Mouse (Mus musculus) heart, postnatal 0 days (tissue): ENCODE measurements at regions not wholly inside any gene's neighbourhood (a gene's known extent, or its start where the extent isn't known, plus 50 kb on each side); places are given as distances from the start of the nearest gene placed in this dataset.
A peak's percentile ranks its signal among the peaks of the same experiment; 100 is the strongest.

ENCODE experiments used
- ATAC-seq: fragments of 200-750 bp; cut with Nextera tagmentation; 2 replicates; pipeline ENCODE4 v1.8.0; 2017; ENCODE audit warnings: low read depth, moderate number of reproducible peaks, moderate library complexity; ENCODE audit not compliant: insufficient read depth
- DNase-seq: peaks from one replicate; pipeline ENCODE4 v3.0.0-alpha.2; 2016; ENCODE audit warnings: low spot score
- H3K27ac ChIP-seq: fragments of 300-500 bp; sonication (generic); 2 replicates; pipeline ENCODE4 v1.5.1; 2014; ENCODE audit warnings: low read depth, mild to moderate bottlenecking
- H3K27me3 ChIP-seq: fragments of 300-500 bp; sonication (generic); 2 replicates; pipeline ENCODE4 v1.6.1; 2014; ENCODE audit warnings: low read length, mixed read lengths; ENCODE audit not compliant: control insufficient read depth, insufficient read depth
- H3K36me3 ChIP-seq: fragments of 300-500 bp; sonication (generic); replicated peaks from 2 replicates; pipeline ENCODE4 v1.6.1; 2014; ENCODE audit warnings: low read length, mixed read lengths; ENCODE audit not compliant: control insufficient read depth, insufficient read depth
- H3K4me1 ChIP-seq: fragments of 300-500 bp; sonication (generic); 2 replicates; pipeline ENCODE4 v1.6.1; 2014; ENCODE audit warnings: antibody characterized with exemption; ENCODE audit not compliant: control insufficient read depth, insufficient read depth
- H3K4me2 ChIP-seq: fragments of 300-500 bp; sonication (generic); 2 replicates; pipeline ENCODE4 v1.6.1; 2014; ENCODE audit warnings: low read depth, mild to moderate bottlenecking, low read length, moderate library complexity
- H3K4me3 ChIP-seq: fragments of 300-500 bp; sonication (generic); 2 replicates; pipeline ENCODE4 v1.5.1; 2014; ENCODE audit warnings: low read depth, low read length
- H3K9ac ChIP-seq: fragments of 300-500 bp; sonication (generic); replicated peaks from 2 replicates; pipeline ENCODE4 v1.6.1; 2014; ENCODE audit warnings: low read depth, low read length, mixed read lengths
- H3K9me3 ChIP-seq: fragments of 300-500 bp; sonication (generic); replicated peaks from 2 replicates; pipeline ENCODE4 v1.6.1; 2016; ENCODE audit warnings: low read length; ENCODE audit not compliant: control insufficient read depth
- CTCF ChIP-seq: IDR thresholded peaks from 2 replicates; pipeline ENCODE4 v1.5.1; 2016; ENCODE audit warnings: antibody characterized with exemption, control low read depth, low read depth
- EP300 ChIP-seq: IDR thresholded peaks from 2 replicates; pipeline ENCODE4 v1.6.1; 2016; ENCODE audit warnings: antibody characterized with exemption, low read depth
- WGBS: fragments of 180-500 bp; shearing (Covaris S2); extraction: QIAGEN DNeasy Blood & Tissue Kit; methylation state at CpG from one replicate; pipeline ENCODE4 v1.1.7; 2014; 5-methylcytosine and 5-hydroxymethylcytosine counted together

DNA sequence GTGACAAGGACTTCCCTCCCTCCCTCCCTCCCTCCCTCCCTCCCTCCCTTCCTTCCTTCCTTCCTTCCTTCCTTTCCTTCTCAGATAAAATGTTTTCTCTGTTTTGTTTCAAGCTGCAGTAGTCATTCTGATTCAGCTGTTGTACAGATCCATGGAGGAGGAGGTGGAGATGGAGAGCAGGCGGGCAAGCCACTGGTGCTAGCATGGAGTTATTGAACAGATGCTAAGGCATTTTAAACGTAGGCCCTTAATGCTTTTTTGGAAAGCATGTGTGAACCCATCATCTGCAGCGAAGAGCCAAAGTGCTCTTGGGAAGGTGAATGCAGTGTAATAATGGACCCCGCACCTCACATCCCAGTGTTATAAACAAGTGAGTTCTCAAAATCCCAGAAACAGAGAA is 164.1 kb upstream of the Palmd start:
- no peak overlapping the region for H3K4me2 ChIP-seq
- no peaks in the 10 kb centered on the region for H3K27me3 ChIP-seq
- 79% methylated on average over 4 of the region's 4 CpGs for WGBS
- no peaks in the 10 kb centered on the region for H3K9me3 ChIP-seq
- no peak for TF ChIP-seq EP300
- no peak for TF ChIP-seq CTCF
- no peak for ATAC-seq
- no peak overlapping the region for H3K4me3 ChIP-seq
- H3K27ac ChIP-seq = no peak overlapping the region
- no peak for DNase-seq
- H3K4me1 ChIP-seq = no peaks in the 10 kb centered on the region
- H3K36me3 ChIP-seq = no peaks in the 10 kb centered on the region
- H3K9ac ChIP-seq = no peak overlapping the region

- no peak for ATAC-seq
- 91% methylated on average over 3 of the region's 3 CpGs for WGBS
- H3K36me3 ChIP-seq = no peaks in the 10 kb centered on the region
- H3K9me3 ChIP-seq = no peaks in the 10 kb centered on the region
- H3K4me3 ChIP-seq = no peak overlapping the region
- no peak overlapping the region for H3K9ac ChIP-seq
- TF ChIP-seq EP300 = no peak
- no peak for TF ChIP-seq CTCF
- H3K27me3 ChIP-seq = no peaks in the 10 kb centered on the region
- no peak for DNase-seq
- H3K4me2 ChIP-seq = no peak overlapping the region
- no peak overlapping the region for H3K27ac ChIP-seq
- no peaks in the 10 kb centered on the region for H3K4me1 ChIP-seq
These were observed 153.4 kb upstream of the Palmd start for GRCm38 (mm10) chr3:117122211-117122610.

- WGBS = 51% methylated on average over 13 of the region's 13 CpGs
- H3K27me3 ChIP-seq = no peaks in the 10 kb centered on the region
- H3K36me3 ChIP-seq = no peaks in the 10 kb centered on the region
- H3K4me3 ChIP-seq = no peak overlapping the region
- no peak for ATAC-seq
- TF ChIP-seq EP300 (no peak), CTCF (peak; percentile 79)
- H3K4me2 ChIP-seq = no peak overlapping the region
- H3K27ac ChIP-seq = no peak overlapping the region
- no peak overlapping the region for H3K9ac ChIP-seq
- H3K4me1 ChIP-seq = no peaks in the 10 kb centered on the region
- peak; percentile 50 for DNase-seq
- H3K9me3 ChIP-seq = no peaks in the 10 kb centered on the region
These were observed 151.6 kb upstream of the Palmd start for GRCm38 (mm10) chr3:117120086-117121055.

DNA sequence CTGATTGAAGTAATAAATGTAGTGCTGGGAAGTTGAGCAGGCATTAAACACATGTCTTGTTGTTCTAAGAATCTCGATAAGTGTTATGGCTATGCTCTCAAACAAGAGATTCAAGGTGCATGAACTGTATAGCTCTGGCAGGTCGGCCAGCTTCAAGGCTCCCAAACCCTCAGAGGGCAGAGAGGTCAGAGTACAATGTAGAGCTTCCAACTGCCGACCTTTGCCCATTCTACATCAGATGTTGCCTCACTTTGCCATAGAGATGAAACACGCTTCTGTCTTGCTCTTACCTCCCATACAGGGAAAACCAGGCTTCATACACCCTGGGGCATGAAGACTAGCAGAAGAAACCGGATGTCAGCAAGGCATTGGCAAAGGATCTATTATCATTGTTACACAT is 150.8 kb upstream of the Palmd start:
- no peak for DNase-seq
- H3K9ac ChIP-seq = no peak overlapping the region
- WGBS = 76% methylated on average over 5 of the region's 5 CpGs
- TF ChIP-seq EP300 = no peak
- no peak for TF ChIP-seq CTCF
- H3K4me1 ChIP-seq = no peaks in the 10 kb centered on the region
- no peak overlapping the region for H3K4me2 ChIP-seq
- H3K27ac ChIP-seq = no peak overlapping the region
- no peaks in the 10 kb centered on the region for H3K9me3 ChIP-seq
- H3K4me3 ChIP-seq = no peak overlapping the region
- no peaks in the 10 kb centered on the region for H3K36me3 ChIP-seq
- ATAC-seq = no peak
- H3K27me3 ChIP-seq = no peaks in the 10 kb centered on the region

DNA sequence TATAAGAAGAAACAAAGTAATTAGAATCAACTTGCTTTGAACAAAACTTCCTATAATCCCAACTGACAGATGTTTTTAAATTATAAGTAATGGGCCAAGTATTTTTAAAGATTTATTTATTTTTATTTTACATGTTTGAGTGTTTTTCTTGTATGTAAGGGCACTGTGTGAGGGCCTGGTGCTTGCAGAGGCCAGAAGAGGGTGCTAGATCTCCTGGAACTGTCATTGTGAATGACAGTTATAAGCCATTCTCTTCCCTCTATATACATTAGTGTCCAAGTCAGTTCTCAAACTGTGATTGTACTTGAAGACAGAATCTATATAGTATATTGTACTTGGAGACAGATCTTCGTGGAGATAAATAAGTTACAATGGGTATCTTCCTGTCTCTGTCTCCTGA is 149.1 kb upstream of the Palmd start:
- Histone ChIP-seq H3K4me3 (no peak overlapping the region), H3K4me2 (no peak overlapping the region), H3K9me3 (no peaks in the 10 kb centered on the region), H3K4me1 (no peaks in the 10 kb centered on the region), H3K27ac (no peak overlapping the region), H3K9ac (no peak overlapping the region), H3K27me3 (no peaks in the 10 kb centered on the region), H3K36me3 (no peaks in the 10 kb centered on the region)
- ATAC-seq = no peak
- no peak for DNase-seq
- 30% methylated on average over 1 of the region's 1 CpGs for WGBS
- peak; percentile 32 for TF ChIP-seq CTCF
- TF ChIP-seq EP300 = no peak
